Mouse (Mus musculus) heart, embryonic 15.5 days (tissue): ENCODE data around the gene Sptbn2. TPM values are rescaled to one million over a fixed set of nuclear protein-coding genes. Genes with fewer than 3 reads are reported as not detected.

Source experiments
- ATAC-seq: fragments of 200-750 bp; cut with Nextera tagmentation; replicated peaks from 2 replicates; pipeline ENCODE4 v1.8.0; 2017; ENCODE audit warnings: low read depth, moderate TSS enrichment; ENCODE audit not compliant: insufficient number of reproducible peaks, insufficient read depth, low FRiP score
- H3K27ac ChIP-seq: fragments of 300-500 bp; sonication (generic); 2 replicates; pipeline ENCODE4 v1.5.1; 2015; ENCODE audit warnings: mild to moderate bottlenecking, inconsistent platforms
- H3K27me3 ChIP-seq: fragments of 300-500 bp; sonication (generic); 2 replicates; pipeline ENCODE4 v1.6.1; 2015; ENCODE audit warnings: inconsistent platforms
- H3K36me3 ChIP-seq: fragments of 300-500 bp; sonication (generic); 2 replicates; pipeline ENCODE4 v1.6.1; 2015; ENCODE audit warnings: mild to moderate bottlenecking, inconsistent platforms
- H3K4me1 ChIP-seq: fragments of 300-500 bp; sonication (generic); replicated peaks from 2 replicates; pipeline ENCODE4 v1.6.1; 2015; ENCODE audit warnings: inconsistent platforms
- H3K4me2 ChIP-seq: fragments of 300-500 bp; sonication (generic); 2 replicates; pipeline ENCODE4 v1.6.1; 2015; ENCODE audit warnings: inconsistent platforms, mild to moderate bottlenecking, moderate library complexity
- H3K4me3 ChIP-seq: fragments of 300-500 bp; sonication (generic); 2 replicates; pipeline ENCODE4 v1.5.1; 2015; ENCODE audit warnings: mild to moderate bottlenecking, inconsistent platforms
- H3K9ac ChIP-seq: fragments of 300-500 bp; sonication (generic); 2 replicates; pipeline ENCODE4 v1.6.1; 2015; ENCODE audit warnings: mild to moderate bottlenecking, inconsistent platforms
- H3K9me3 ChIP-seq: fragments of 300-500 bp; sonication (generic); replicated peaks from 2 replicates; pipeline ENCODE4 v1.6.1; 2016; ENCODE audit warnings: inconsistent platforms
- WGBS: fragments of 180-500 bp; shearing (Covaris S2); methylation state at CpG from one replicate; pipeline ENCODE4 v1.1.7; 2015; ENCODE audit warnings: mixed read lengths; 5-methylcytosine and 5-hydroxymethylcytosine counted together
- polyA plus RNA-seq: library from polyadenylated mRNA; unstranded; fragments of >200 nt; fragmentation: Nextera tagmentation; extraction: Ambion mirVana; gene quantifications from 2 replicates; pipeline ENCODE4 v1.2.1, GENCODE M21; 2015

Sptbn2 gene
- polyA plus RNA-seq, 1 experiment from 2014 or later, result 0.18 TPM

DNA sequence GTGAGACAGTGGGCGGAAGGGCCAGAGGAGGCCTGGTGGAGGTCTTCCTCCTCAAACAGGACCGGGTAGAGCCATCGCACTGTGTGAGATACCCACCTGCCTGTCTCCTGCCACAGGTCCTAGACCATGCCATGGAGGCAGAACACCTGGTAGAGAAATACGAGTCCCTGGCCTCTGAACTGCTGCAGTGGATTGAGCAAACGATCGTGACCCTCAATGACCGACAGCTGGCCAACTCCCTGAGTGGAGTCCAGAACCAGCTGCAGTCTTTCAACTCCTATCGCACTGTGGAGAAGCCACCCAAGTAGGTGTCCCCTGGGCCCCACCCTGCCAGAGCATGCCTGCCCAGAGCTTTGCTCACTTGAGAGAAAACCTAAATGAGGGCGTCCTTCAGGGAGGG lies 18.2 kb downstream of the Sptbn2 start:
- WGBS, result 77% methylated on average over 9 of the region's 9 CpGs
- no peak overlapping the region for H3K27ac ChIP-seq
- ATAC-seq, result no peak
- H3K4me2 ChIP-seq, result no peak overlapping the region
- H3K9me3 ChIP-seq, result no peaks in the 10 kb centered on the region
- no peak overlapping the region for H3K4me3 ChIP-seq
- no peaks in the 10 kb centered on the region for H3K27me3 ChIP-seq
- no peaks in the 10 kb centered on the region for H3K4me1 ChIP-seq
- H3K9ac ChIP-seq, result no peak overlapping the region
- H3K36me3 ChIP-seq, result no peaks in the 10 kb centered on the region

DNA sequence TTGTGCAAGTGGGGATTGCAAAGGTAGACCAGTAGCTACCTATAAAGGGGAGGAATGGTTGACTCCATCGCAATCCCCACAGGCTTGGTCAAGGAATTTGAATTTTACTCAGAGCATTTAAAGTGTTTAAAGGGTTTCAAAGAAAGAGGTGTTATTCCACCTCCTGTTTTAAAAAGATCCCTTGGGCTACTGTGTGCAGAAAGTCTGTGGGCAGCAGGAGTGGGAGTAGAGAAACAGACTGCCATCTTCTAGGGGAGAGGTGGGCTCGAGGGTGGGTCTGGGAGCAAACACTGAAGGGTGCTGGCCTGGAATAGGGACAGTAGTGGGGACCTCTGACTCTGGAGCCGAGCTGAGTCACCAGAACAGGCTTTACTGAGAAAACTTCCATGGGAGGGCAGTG lies 22.1 kb downstream of the Sptbn2 start:
- H3K27me3 ChIP-seq, result no peaks in the 10 kb centered on the region
- H3K4me2 ChIP-seq, result no peak overlapping the region
- no peak overlapping the region for H3K9ac ChIP-seq
- no peaks in the 10 kb centered on the region for H3K9me3 ChIP-seq
- H3K4me3 ChIP-seq, result no peak overlapping the region
- no peaks in the 10 kb centered on the region for H3K36me3 ChIP-seq
- no peaks in the 10 kb centered on the region for H3K4me1 ChIP-seq
- 79% methylated on average over 3 of the region's 3 CpGs for WGBS
- no peak overlapping the region for H3K27ac ChIP-seq
- no peak for ATAC-seq

DNA sequence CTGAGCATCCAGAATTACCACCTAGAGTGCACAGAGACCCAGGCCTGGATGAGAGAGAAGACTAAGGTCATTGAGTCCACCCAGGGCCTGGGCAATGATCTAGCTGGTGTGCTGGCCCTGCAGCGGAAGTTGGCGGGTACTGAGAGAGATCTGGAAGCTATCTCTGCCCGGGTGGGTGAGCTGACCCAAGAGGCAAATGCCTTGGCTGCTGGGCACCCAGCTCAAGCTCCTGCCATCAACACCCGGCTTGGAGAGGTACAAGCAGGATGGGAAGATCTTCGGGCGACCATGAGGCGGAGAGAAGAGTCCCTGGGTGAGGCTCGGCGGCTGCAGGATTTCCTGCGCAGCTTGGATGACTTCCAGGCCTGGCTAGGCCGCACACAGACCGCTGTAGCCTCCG lies 26.9 kb downstream of the Sptbn2 start:
- H3K36me3 ChIP-seq, result no peaks in the 10 kb centered on the region
- H3K27me3 ChIP-seq, result no peaks in the 10 kb centered on the region
- no peak overlapping the region for H3K4me2 ChIP-seq
- H3K9ac ChIP-seq, result no peak overlapping the region
- no peaks in the 10 kb centered on the region for H3K4me1 ChIP-seq
- no peak overlapping the region for H3K27ac ChIP-seq
- H3K9me3 ChIP-seq, result no peaks in the 10 kb centered on the region
- 75% methylated on average over 13 of the region's 13 CpGs for WGBS
- ATAC-seq, result no peak
- no peak overlapping the region for H3K4me3 ChIP-seq

GRCm38 (mm10) chr19:4739053-4739452 lies 28.1 kb downstream of the Sptbn2 start:
- H3K4me2 ChIP-seq, result no peak overlapping the region
- H3K27ac ChIP-seq, result no peak overlapping the region
- H3K9me3 ChIP-seq, result no peaks in the 10 kb centered on the region
- H3K36me3 ChIP-seq, result no peaks in the 10 kb centered on the region
- no peaks in the 10 kb centered on the region for H3K4me1 ChIP-seq
- H3K9ac ChIP-seq, result no peak overlapping the region
- WGBS, result 90% methylated on average over 11 of the region's 11 CpGs
- no peaks in the 10 kb centered on the region for H3K27me3 ChIP-seq
- no peak for ATAC-seq
- H3K4me3 ChIP-seq, result no peak overlapping the region

GRCm38 (mm10) chr19:4739762-4740161 lies 28.8 kb downstream of the Sptbn2 start:
- H3K27me3 ChIP-seq, result no peaks in the 10 kb centered on the region
- no peaks in the 10 kb centered on the region for H3K9me3 ChIP-seq
- 77% methylated on average over 5 of the region's 5 CpGs for WGBS
- H3K4me3 ChIP-seq, result no peak overlapping the region
- H3K9ac ChIP-seq, result no peak overlapping the region
- H3K36me3 ChIP-seq, result no peaks in the 10 kb centered on the region
- no peak overlapping the region for H3K4me2 ChIP-seq
- no peak overlapping the region for H3K27ac ChIP-seq
- peaks cover under 1% of the 10 kb centered on the region; the same call in 1 of the 2 replicates for H3K4me1 ChIP-seq
- no peak for ATAC-seq

- Histone ChIP-seq H3K9ac (no peak overlapping the region), H3K36me3 (no peaks in the 10 kb centered on the region), H3K4me1 (peaks cover 7% of the 10 kb centered on the region), H3K4me2 (no peak overlapping the region), H3K4me3 (no peak overlapping the region), H3K27ac (no peak overlapping the region), H3K27me3 (no peaks in the 10 kb centered on the region), H3K9me3 (no peaks in the 10 kb centered on the region)
- WGBS, result 74% methylated on average over 10 of the region's 10 CpGs
- no peak for ATAC-seq
These were observed 30.5 kb downstream of the Sptbn2 start for GRCm38 (mm10) chr19:4741482-4741881.

GRCm38 (mm10) chr19:4742229-4742628 lies 31.3 kb downstream of the Sptbn2 start:
- H3K4me1 ChIP-seq, result peaks cover 7% of the 10 kb centered on the region
- H3K4me2 ChIP-seq, result no peak overlapping the region
- no peak overlapping the region for H3K4me3 ChIP-seq
- H3K27ac ChIP-seq, result no peak overlapping the region
- H3K36me3 ChIP-seq, result no peaks in the 10 kb centered on the region
- no peak for ATAC-seq
- WGBS, result 86% methylated on average over 6 of the region's 6 CpGs
- H3K9ac ChIP-seq, result no peak overlapping the region
- no peaks in the 10 kb centered on the region for H3K9me3 ChIP-seq
- no peaks in the 10 kb centered on the region for H3K27me3 ChIP-seq

- no peak for ATAC-seq
- 43% methylated on average over 5 of the region's 5 CpGs for WGBS
- Histone ChIP-seq H3K9me3 (no peaks in the 10 kb centered on the region), H3K27me3 (no peaks in the 10 kb centered on the region), H3K27ac (no peak overlapping the region), H3K4me2 (no peak overlapping the region), H3K9ac (no peak overlapping the region), H3K36me3 (no peaks in the 10 kb centered on the region), H3K4me3 (no peak overlapping the region), H3K4me1 (peaks cover 7% of the 10 kb centered on the region)
These were observed 32.6 kb downstream of the Sptbn2 start for GRCm38 (mm10) chr19:4743524-4743923.

- WGBS, result 78% methylated on average over 14 of the region's 14 CpGs
- Histone ChIP-seq H3K9me3 (no peaks in the 10 kb centered on the region), H3K27ac (no peak overlapping the region), H3K4me1 (peaks cover 7% of the 10 kb centered on the region), H3K36me3 (no peaks in the 10 kb centered on the region), H3K4me2 (no peak overlapping the region), H3K27me3 (no peaks in the 10 kb centered on the region), H3K4me3 (no peak overlapping the region), H3K9ac (no peak overlapping the region)
- no peak for ATAC-seq
These were observed 33.1 kb downstream of the Sptbn2 start for GRCm38 (mm10) chr19:4744026-4744425.

DNA sequence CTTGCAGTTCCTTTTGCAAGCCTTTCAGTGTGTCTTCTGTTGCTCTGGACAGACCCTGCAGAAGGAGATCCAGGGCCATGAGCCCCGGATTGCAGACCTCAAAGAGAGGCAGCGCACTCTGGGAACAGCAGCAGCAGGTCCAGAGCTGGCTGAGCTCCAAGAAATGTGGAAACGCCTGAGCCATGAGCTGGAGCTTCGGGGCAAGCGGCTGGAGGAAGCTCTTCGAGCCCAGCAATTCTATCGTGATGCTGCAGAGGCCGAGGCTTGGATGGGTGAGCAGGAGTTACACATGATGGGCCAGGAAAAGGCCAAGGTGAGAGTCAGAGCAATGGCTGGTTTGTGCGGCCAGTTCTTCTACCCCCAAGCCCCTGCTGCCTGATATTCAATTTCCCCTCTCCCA lies 34.1 kb downstream of the Sptbn2 start:
- H3K4me1 ChIP-seq, result peaks cover 7% of the 10 kb centered on the region
- H3K27me3 ChIP-seq, result no peaks in the 10 kb centered on the region
- H3K9ac ChIP-seq, result no peak overlapping the region
- H3K4me2 ChIP-seq, result no peak overlapping the region
- H3K9me3 ChIP-seq, result no peaks in the 10 kb centered on the region
- 27% methylated on average over 9 of the region's 9 CpGs for WGBS
- no peak for ATAC-seq
- no peak overlapping the region for H3K27ac ChIP-seq
- no peaks in the 10 kb centered on the region for H3K36me3 ChIP-seq
- no peak overlapping the region for H3K4me3 ChIP-seq

DNA sequence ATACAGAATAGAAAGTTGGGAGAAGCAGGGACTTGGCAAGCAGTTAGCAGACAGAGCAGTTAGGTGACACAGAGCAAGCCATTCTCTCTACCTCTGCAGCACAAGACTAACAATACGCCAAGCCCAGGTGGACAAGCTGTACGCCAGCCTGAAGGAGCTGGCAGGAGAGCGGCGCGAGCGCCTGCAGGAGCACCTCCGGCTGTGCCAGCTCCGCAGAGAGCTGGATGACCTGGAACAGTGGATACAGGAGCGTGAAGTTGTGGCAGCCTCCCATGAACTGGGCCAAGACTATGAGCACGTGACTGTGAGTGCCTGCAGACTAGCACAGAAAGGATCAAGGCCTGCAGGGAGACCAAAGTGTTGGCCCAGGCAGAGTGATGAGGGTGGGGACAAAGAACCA lies 34.7 kb downstream of the Sptbn2 start:
- no peaks in the 10 kb centered on the region for H3K27me3 ChIP-seq
- no peaks in the 10 kb centered on the region for H3K36me3 ChIP-seq
- H3K9ac ChIP-seq, result no peak overlapping the region
- H3K4me2 ChIP-seq, result no peak overlapping the region
- no peak overlapping the region for H3K27ac ChIP-seq
- H3K4me3 ChIP-seq, result no peak overlapping the region
- no peaks in the 10 kb centered on the region for H3K9me3 ChIP-seq
- no peak for ATAC-seq
- H3K4me1 ChIP-seq, result peaks cover 7% of the 10 kb centered on the region
- WGBS, result 91% methylated on average over 10 of the region's 10 CpGs

- no peaks in the 10 kb centered on the region for H3K27me3 ChIP-seq
- no peak overlapping the region for H3K4me2 ChIP-seq
- no peaks in the 10 kb centered on the region for H3K36me3 ChIP-seq
- 77% methylated on average over 14 of the region's 14 CpGs for WGBS
- H3K4me3 ChIP-seq, result no peak overlapping the region
- ATAC-seq, result no peak
- no peak overlapping the region for H3K27ac ChIP-seq
- no peaks in the 10 kb centered on the region for H3K9me3 ChIP-seq
- H3K9ac ChIP-seq, result no peak overlapping the region
- H3K4me1 ChIP-seq, result peaks cover 7% of the 10 kb centered on the region
These were observed 35.6 kb downstream of the Sptbn2 start for GRCm38 (mm10) chr19:4746611-4747010.
